Mouse (Mus musculus) spleen, adult 2 months (tissue): ENCODE measurements around the gene Clca3a1.

Source experiments
- CTCF ChIP-seq: fragments of 200-500 bp; IDR thresholded peaks from 2 replicates; pipeline ENCODE4 v1.5.1; 2011; ENCODE audit warnings: mild to moderate bottlenecking, inconsistent platforms; ENCODE audit not compliant: insufficient read depth, insufficient read length, insufficient replicate concordance; ENCODE audit errors: extremely low read depth
- POLR2A ChIP-seq: fragments of 200-500 bp; IDR thresholded peaks from 2 replicates; pipeline ENCODE4 v1.6.1; 2011; ENCODE audit warnings: low read depth, low read length, inconsistent platforms

DNA sequence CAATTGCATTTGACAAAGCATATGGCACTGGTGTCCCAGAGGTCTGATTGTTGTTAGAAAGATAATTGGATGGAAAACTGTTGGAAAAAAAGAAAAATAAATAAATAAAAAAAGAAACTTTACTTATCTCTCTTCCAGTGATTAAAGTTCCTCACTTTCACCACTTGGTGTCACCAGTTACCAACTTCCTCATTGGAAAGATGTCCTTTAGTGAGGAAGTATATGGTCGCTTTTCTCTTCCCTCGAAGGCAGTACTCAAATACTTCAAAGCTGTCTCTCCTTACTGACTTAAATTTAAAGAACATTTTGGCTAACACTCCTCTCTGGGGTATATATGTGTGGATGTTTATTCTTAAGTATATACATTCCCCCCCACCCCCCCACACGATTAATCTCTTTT is 68.7 kb downstream of the Clca3a1 start:
- TF ChIP-seq CTCF, result no peak
- no peak for TF ChIP-seq POLR2A
